Mouse (Mus musculus) neural tube, embryonic 11.5 days (tissue): ENCODE results near the gene Ninj2. TPM values are rescaled to one million over a fixed set of nuclear protein-coding genes. Genes with fewer than 3 reads are reported as not detected.
A peak's percentile ranks its signal among the peaks of the same experiment; 100 is the strongest.

Experiments used
- ATAC-seq: fragments of 200-750 bp; cut with Nextera tagmentation; 2 replicates; pipeline ENCODE4 v1.8.0; 2017; ENCODE audit warnings: moderate number of reproducible peaks, mild to moderate bottlenecking, moderate TSS enrichment, moderate library complexity; ENCODE audit not compliant: insufficient read depth, low FRiP score, low TSS enrichment
- DNase-seq: peaks from one replicate; pipeline ENCODE4 v3.0.0-alpha.2; 2015; ENCODE audit warnings: low spot score
- H3K27ac ChIP-seq: fragments of 300-500 bp; sonication (generic); 2 replicates; pipeline ENCODE4 v1.5.1; 2014; ENCODE audit warnings: low read depth, mild to moderate bottlenecking, low read length
- H3K27me3 ChIP-seq: fragments of 300-500 bp; sonication (generic); 2 replicates; pipeline ENCODE4 v1.6.1; 2014; ENCODE audit warnings: mild to moderate bottlenecking, low read length, mixed read lengths; ENCODE audit not compliant: control insufficient read depth, insufficient read depth
- H3K36me3 ChIP-seq: fragments of 300-500 bp; sonication (generic); 2 replicates; pipeline ENCODE4 v1.6.1; 2014; ENCODE audit warnings: mild to moderate bottlenecking, low read length, moderate library complexity, mixed read lengths; ENCODE audit not compliant: control insufficient read depth, insufficient read depth
- H3K4me1 ChIP-seq: fragments of 300-500 bp; sonication (generic); 2 replicates; pipeline ENCODE4 v1.6.1; 2014; ENCODE audit warnings: low read length, mixed read lengths; ENCODE audit not compliant: control insufficient read depth, insufficient read depth
- H3K4me2 ChIP-seq: fragments of 300-500 bp; sonication (generic); 2 replicates; pipeline ENCODE4 v1.6.1; 2014; ENCODE audit warnings: low read depth, mild to moderate bottlenecking, moderate library complexity
- H3K4me3 ChIP-seq: fragments of 300-500 bp; sonication (generic); 2 replicates; pipeline ENCODE4 v1.5.1; 2014; ENCODE audit warnings: low read depth, low read length
- H3K9ac ChIP-seq: fragments of 300-500 bp; sonication (generic); 2 replicates; pipeline ENCODE4 v1.6.1; 2014; ENCODE audit warnings: mild to moderate bottlenecking, low read length
- H3K9me3 ChIP-seq: fragments of 300-500 bp; sonication (generic); 2 replicates; pipeline ENCODE4 v1.6.1; 2016; ENCODE audit warnings: low read length; ENCODE audit not compliant: control insufficient read depth
- WGBS: fragments of 180-500 bp; shearing (Covaris S2); extraction: QIAGEN DNeasy Blood & Tissue Kit; methylation state at CpG from one replicate; pipeline ENCODE4 v1.1.7; 2014; 5-methylcytosine and 5-hydroxymethylcytosine counted together
- polyA plus RNA-seq: library from polyadenylated mRNA; unstranded; fragments of >200 nt; fragmentation: Nextera tagmentation; extraction: Ambion mirVana; gene quantifications from 2 replicates; pipeline ENCODE4 v1.2.1, GENCODE M21; 2014

The Ninj2 gene
- polyA plus RNA-seq, 1 experiment from 2014 or later, result not detected

- Histone ChIP-seq H3K9me3 (no peaks in the 10 kb centered on the region), H3K9ac (0 out of 2 replicates have a peak overlapping the region, but pooled peaks have one; percentile 7), H3K36me3 (no peaks in the 10 kb centered on the region), H3K4me2 (peak overlapping the region; percentile 37), H3K27ac (peak overlapping the region; percentile 62), H3K27me3 (no peaks in the 10 kb centered on the region), H3K4me1 (no peaks in the 10 kb centered on the region), H3K4me3 (0 out of 2 replicates have a peak overlapping the region, but pooled peaks have one; percentile 2)
- 8% methylated on average over 21 of the region's 22 CpGs for WGBS
- ATAC-seq (peak; percentile 91), DNase-seq (peak; percentile 86)
These were observed 19.0 kb downstream of the Ninj2 start for GRCm38 (mm10) chr6:120111984-120112803.

GRCm38 (mm10) chr6:120113856-120114255 is 20.7 kb downstream of the Ninj2 start:
- H3K27ac ChIP-seq, result no peak overlapping the region
- WGBS, result 95% methylated on average over 3 of the region's 3 CpGs
- no peak overlapping the region for H3K9ac ChIP-seq
- H3K4me2 ChIP-seq, result no peak overlapping the region
- H3K4me3 ChIP-seq, result no peak overlapping the region
- no peaks in the 10 kb centered on the region for H3K36me3 ChIP-seq
- no peaks in the 10 kb centered on the region for H3K9me3 ChIP-seq
- no peaks in the 10 kb centered on the region for H3K27me3 ChIP-seq
- H3K4me1 ChIP-seq, result no peaks in the 10 kb centered on the region
- DNase-seq, result no peak
- ATAC-seq, result no peak

GRCm38 (mm10) chr6:120114271-120114670 is 21.1 kb downstream of the Ninj2 start:
- Histone ChIP-seq H3K36me3 (no peaks in the 10 kb centered on the region), H3K27ac (no peak overlapping the region), H3K4me3 (no peak overlapping the region), H3K9me3 (no peaks in the 10 kb centered on the region), H3K9ac (no peak overlapping the region), H3K4me1 (no peaks in the 10 kb centered on the region), H3K27me3 (no peaks in the 10 kb centered on the region), H3K4me2 (no peak overlapping the region)
- 67% methylated on average over 1 of the region's 1 CpGs for WGBS
- no peak for DNase-seq
- ATAC-seq, result no peak

- H3K27ac ChIP-seq, result no peak overlapping the region
- no peak overlapping the region for H3K4me3 ChIP-seq
- DNase-seq, result no peak
- H3K27me3 ChIP-seq, result no peaks in the 10 kb centered on the region
- ATAC-seq, result no peak
- H3K9me3 ChIP-seq, result no peaks in the 10 kb centered on the region
- no peak overlapping the region for H3K4me2 ChIP-seq
- no peaks in the 10 kb centered on the region for H3K4me1 ChIP-seq
- H3K36me3 ChIP-seq, result no peaks in the 10 kb centered on the region
- 35% methylated on average over 7 of the region's 7 CpGs for WGBS
- no peak overlapping the region for H3K9ac ChIP-seq
These were observed 21.5 kb downstream of the Ninj2 start for GRCm38 (mm10) chr6:120114698-120115097.

- Histone ChIP-seq H3K4me2 (no peak overlapping the region), H3K9me3 (no peaks in the 10 kb centered on the region), H3K9ac (no peak overlapping the region), H3K27ac (no peak overlapping the region), H3K36me3 (no peaks in the 10 kb centered on the region), H3K4me3 (no peak overlapping the region), H3K27me3 (no peaks in the 10 kb centered on the region), H3K4me1 (no peaks in the 10 kb centered on the region)
- 75% methylated on average over 3 of the region's 3 CpGs for WGBS
- DNase-seq, result no peak
- no peak for ATAC-seq
These were observed 22.3 kb downstream of the Ninj2 start for GRCm38 (mm10) chr6:120115443-120115842.

GRCm38 (mm10) chr6:120119824-120120223 is 26.7 kb downstream of the Ninj2 start:
- Histone ChIP-seq H3K9ac (no peak overlapping the region), H3K4me1 (no peaks in the 10 kb centered on the region), H3K27ac (no peak overlapping the region), H3K36me3 (no peaks in the 10 kb centered on the region), H3K27me3 (no peaks in the 10 kb centered on the region), H3K4me3 (no peak overlapping the region), H3K9me3 (no peaks in the 10 kb centered on the region), H3K4me2 (no peak overlapping the region)
- DNase-seq (no peak), ATAC-seq (no peak)
- 86% methylated on average over 5 of the region's 5 CpGs for WGBS

- H3K9me3 ChIP-seq, result no peaks in the 10 kb centered on the region
- H3K27ac ChIP-seq, result no peak overlapping the region
- no peak overlapping the region for H3K9ac ChIP-seq
- no peaks in the 10 kb centered on the region for H3K4me1 ChIP-seq
- no peak overlapping the region for H3K4me2 ChIP-seq
- WGBS, result 92% methylated on average over 7 of the region's 7 CpGs
- no peak for DNase-seq
- no peaks in the 10 kb centered on the region for H3K27me3 ChIP-seq
- no peak overlapping the region for H3K4me3 ChIP-seq
- no peak for ATAC-seq
- no peaks in the 10 kb centered on the region for H3K36me3 ChIP-seq
These were observed 31.5 kb downstream of the Ninj2 start for GRCm38 (mm10) chr6:120124688-120125087.

- H3K27me3 ChIP-seq, result no peaks in the 10 kb centered on the region
- H3K4me1 ChIP-seq, result no peaks in the 10 kb centered on the region
- H3K4me2 ChIP-seq, result no peak overlapping the region
- no peak overlapping the region for H3K9ac ChIP-seq
- DNase-seq (no peak), ATAC-seq (no peak)
- no peaks in the 10 kb centered on the region for H3K9me3 ChIP-seq
- WGBS, result 91% methylated on average over 8 of the region's 8 CpGs
- H3K27ac ChIP-seq, result no peak overlapping the region
- no peak overlapping the region for H3K4me3 ChIP-seq
- H3K36me3 ChIP-seq, result no peaks in the 10 kb centered on the region
These were observed 33.3 kb downstream of the Ninj2 start for GRCm38 (mm10) chr6:120126456-120126855.

GRCm38 (mm10) chr6:120127321-120127720 is 34.2 kb downstream of the Ninj2 start:
- Histone ChIP-seq H3K9me3 (no peaks in the 10 kb centered on the region), H3K9ac (no peak overlapping the region), H3K36me3 (no peaks in the 10 kb centered on the region), H3K4me1 (no peaks in the 10 kb centered on the region), H3K27ac (no peak overlapping the region), H3K4me2 (no peak overlapping the region), H3K4me3 (no peak overlapping the region), H3K27me3 (no peaks in the 10 kb centered on the region)
- 92% methylated on average over 7 of the region's 7 CpGs for WGBS
- ATAC-seq, result no peak
- no peak for DNase-seq
